Mouse (Mus musculus) frontal cortex, postnatal 10 days (tissue): Measurements from ENCODE around the gene St6galnac3.

Experiments used
- DNase-seq, 2 experiments: peaks; one replicate each; pipeline ENCODE4 v3.0.0; 2022; ENCODE audit warnings: low spot score in 2 of 2, mixed read lengths in 1 of 2

St6galnac3 gene

DNA sequence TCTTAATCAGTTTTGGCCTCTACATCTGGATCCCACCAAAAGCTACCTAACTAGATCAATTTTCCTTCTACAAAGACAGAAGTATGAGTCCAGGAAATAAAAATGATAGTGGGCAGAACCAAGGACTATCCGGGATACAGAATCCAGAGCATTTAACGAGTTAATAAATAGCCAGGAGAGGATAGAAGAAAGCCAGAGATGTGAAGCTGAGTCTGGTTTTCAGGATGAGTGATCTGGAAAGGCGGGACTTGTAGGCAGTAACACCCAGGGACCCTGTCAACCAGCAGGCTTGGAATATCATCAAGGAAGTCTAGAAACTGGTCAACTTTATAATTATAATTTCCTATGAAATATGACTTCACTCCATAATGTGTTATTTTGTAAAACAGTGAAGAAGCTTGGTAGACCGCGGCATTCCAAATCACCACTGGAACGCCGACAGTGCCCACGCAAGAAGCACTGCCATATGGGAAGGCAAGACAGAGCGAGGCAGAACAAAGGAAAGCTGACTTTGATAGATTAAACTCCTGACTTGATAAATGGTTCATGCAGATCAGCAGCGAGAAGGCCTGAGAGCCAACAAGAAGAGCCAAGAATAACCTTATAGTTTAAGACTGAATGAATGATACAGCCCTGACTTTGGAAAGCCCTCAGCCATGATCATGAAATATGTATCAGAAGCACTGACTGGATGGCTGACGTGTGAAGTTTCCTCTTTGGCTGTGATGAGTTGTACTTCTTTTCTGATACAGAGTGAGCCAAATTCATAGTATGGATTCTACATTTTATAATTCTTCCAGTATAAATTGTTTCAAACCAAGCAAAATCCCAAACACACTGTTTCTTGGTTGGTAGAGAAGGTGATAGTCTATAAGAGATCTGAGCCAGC lies 252.1 kb downstream of the St6galnac3 start:
- DNase-seq = no peak

GRCm38 (mm10) chr3:153463849-153464248 lies 261.1 kb downstream of the St6galnac3 start:
- no peak for DNase-seq

DNA sequence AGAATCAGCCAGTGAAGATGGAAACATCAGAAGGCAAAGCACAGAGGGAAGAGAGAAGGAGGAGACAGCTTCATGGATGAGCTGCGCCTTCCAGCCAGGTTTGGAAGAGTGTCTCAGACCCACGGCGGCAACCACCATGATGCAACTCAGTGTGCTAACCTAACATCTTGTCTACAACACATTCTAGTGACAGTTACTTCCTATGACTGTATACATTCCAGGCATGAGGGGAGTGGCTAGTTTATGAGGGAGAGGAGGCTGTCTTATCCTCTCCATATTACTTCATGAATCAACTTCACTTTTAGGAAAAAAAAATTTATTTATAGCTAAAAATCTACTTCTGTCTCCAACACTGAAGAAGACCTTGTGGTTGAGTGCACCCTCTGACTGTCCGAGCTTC lies 264.8 kb downstream of the St6galnac3 start:
- no peak for DNase-seq

GRCm38 (mm10) chr3:153458593-153458992 lies 266.4 kb downstream of the St6galnac3 start:
- DNase-seq = no peak

DNA sequence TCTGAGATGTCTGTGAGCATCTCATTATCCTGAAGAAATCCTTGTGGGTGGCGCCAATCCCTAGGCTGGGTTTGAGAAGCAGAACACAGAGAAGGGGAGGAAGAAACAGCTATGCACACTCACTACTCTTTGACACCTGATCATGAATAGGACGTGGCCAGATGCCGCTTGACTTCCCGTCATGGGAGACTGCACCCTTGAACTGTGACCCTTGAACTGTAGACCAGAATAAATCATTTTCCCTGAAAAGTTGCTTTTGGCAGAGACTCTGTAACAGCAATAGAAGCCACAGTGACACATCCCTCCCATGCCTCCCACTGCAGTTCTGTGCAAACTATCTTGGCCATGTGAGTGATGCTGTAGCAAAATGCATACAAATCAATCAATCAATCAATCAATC lies 267.3 kb downstream of the St6galnac3 start:
- no peak for DNase-seq

- no peak for DNase-seq
These were observed 267.8 kb downstream of the St6galnac3 start for GRCm38 (mm10) chr3:153457203-153457602.

DNA sequence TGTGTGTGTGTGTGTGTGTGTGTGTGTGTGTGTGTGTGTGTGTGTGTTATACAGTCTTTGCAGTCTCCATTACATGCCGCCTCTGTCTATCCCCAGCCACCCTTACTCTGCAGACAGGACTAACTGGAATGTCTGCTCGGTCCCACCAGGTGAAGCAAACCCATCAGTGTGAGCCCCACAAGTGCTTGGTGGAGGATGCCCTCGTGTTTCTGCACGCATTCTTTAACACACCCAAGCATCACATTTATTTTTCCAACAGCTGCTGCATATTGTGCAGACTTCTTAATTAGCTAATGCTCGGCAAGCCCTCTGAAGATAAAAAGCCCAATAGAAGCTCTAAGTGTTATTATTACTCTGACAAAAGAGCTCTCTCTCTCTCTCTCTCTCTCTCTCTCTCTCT lies 268.7 kb downstream of the St6galnac3 start:
- DNase-seq = no peak

DNA sequence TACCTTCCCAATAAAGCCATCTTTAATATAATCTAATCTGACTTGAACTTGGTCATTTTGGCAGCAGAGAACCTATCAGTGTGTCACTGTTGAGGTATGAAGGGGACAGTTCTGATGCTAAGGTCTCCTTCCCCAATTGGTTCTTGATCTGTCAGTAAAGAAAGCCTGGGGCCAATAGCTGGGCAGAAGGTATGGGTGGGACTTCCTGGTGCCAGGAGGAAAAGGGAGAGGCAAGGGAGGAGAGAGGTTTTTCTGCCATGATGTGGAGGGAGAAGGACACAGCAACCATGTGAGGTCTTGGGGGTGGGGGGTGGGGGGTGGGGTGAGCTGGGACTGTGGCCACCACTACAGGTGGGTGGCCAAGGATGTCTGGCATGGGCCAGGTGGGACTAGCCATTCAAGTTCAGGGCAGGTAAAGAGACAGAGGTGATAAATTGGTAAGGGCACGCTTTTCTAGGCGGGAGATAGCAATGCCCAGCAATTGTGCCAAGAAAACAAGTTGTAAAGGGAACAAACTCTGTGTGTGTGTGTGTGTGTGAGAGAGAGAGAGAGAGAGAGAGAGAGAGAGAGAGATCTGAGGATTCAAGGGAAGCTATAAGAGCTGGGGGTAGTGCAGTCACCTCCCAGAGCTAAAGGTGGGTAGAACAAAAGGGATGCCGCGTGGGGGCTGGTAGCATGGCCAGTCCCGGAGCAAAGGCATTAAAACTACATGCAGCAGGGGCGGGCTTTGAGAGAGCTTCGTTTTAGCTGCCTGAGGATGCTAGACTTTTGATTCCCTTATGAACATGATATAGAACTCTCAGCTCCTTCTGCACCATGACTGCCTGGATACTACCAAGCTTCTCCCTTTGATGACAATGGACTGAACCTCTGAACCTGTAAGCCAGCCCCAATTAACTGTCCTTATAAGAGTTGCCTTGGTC lies 271.6 kb downstream of the St6galnac3 start:
- DNase-seq = no peak

DNA sequence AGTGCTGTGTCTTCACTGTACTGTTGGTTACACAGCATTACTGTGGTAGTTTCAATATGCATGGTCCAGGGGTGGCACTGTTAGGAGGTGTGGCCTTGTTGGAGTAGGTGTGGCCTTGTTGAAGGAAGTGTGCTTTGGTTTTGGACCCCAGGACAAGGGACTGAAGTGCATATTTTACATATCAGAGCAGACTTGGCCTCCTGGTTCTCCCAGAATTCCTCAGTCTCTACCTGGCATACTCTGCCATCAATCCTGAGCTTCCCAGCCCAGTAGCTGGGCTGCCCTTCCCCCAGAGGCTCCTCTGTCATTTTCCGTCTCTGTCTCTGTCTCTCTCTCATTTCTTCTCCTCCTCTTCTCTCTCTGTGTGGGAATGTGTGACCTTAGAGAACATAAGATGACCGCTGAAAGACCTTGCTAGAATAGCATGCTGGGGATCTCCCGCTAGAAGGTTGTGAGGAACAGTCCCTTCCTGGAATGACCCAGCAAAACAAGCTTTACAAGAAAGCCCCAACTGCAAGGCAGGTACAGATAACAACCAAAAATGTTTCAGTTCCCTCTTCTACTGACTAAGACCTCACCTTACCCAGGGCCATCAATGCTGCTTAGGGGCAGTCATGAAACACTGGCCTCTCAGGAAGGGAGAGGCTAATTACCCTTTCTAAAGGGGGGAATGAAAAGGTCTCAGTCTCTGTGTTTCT lies 272.5 kb downstream of the St6galnac3 start:
- DNase-seq = no peak

- DNase-seq = no peak
These were observed 283.6 kb downstream of the St6galnac3 start for GRCm38 (mm10) chr3:153441329-153441728.

DNA sequence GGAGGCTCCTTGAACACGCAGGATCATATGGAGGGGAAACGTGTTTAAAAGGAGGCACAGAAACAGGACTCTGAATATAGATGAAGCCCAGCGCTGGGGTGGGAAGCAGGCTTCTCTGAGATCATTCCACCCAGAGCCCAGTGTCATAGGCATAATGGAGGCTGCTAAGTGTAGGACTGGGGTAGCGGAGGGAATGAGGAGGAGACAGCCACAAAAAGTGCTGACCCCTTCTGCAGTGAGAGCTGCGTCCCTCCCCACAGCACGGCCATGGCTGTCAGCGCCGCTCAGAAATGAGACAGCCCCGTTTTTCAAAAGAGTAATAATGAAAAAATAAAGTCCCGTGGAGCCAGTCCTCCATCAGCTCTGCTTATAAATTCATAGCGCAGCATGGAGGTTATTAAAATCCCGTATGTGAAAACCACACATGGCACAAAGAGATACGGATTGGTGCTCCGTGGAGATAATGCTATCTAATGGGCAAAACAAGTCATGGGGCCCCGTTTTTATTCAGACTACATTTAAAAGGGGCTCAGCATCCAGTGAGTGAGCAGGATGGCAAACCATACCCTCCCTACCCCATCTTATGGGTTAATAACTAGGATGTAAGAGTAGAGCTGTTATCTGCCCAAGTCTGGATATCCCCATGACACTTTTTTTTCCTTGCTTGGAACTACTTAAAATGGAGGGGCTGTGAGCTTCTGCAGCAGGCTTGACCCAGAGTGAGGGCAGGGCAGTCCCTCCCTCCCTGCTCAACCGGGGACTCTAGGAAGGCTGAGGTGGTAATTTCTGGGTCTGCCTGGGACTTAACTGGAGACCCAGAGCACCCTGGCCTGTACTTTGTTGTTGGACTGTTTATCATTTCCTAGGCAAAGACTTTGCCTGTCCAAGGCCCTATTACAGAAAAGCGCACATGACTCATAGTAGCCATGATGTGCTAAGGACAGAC lies 288.6 kb downstream of the St6galnac3 start:
- DNase-seq = no peak

- no peak for DNase-seq
These were observed 292.0 kb downstream of the St6galnac3 start for GRCm38 (mm10) chr3:153433010-153433409.

DNA sequence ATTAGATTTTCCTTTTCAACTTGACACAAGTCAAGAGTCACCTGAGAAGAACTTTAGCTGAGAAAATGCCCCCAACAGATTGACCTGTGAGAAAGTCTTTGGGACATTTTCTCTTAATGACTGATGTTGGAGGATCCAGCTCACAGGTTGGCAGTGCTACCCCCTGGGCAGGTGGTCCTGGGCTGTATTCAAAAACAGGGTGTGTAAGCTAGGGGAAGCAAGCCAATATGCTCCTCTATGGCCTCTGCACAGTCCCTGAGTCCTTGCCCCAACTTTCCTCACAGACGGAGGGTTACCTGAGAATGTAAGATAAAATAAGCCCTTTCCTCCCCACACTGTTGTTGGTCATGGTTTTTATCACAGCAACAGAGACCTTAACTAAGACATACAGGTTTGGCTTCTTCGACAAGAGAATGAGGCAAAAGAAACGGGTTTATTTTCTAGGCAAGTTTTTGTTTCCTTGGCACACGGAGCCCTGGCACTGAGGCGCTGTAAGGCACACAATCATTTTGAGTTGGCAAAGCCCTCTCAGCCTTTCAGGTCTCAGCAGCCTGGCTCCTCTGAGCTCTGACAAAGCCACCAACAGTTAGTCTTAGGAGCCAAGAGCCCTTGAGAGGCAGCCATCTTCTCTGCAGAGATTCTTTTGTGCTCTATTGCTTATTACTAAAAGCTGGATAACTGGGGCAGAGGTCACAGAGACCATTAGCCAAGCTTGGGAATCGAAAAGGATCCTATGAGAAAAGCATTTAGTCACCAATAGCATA lies 292.7 kb downstream of the St6galnac3 start:
- no peak for DNase-seq

GRCm38 (mm10) chr3:153429840-153430239 lies 295.1 kb downstream of the St6galnac3 start:
- DNase-seq = no peak

- no peak for DNase-seq
These were observed 303.1 kb downstream of the St6galnac3 start for GRCm38 (mm10) chr3:153421918-153422290.

GRCm38 (mm10) chr3:153421060-153421917 lies 303.7 kb downstream of the St6galnac3 start:
- no peak for DNase-seq

DNA sequence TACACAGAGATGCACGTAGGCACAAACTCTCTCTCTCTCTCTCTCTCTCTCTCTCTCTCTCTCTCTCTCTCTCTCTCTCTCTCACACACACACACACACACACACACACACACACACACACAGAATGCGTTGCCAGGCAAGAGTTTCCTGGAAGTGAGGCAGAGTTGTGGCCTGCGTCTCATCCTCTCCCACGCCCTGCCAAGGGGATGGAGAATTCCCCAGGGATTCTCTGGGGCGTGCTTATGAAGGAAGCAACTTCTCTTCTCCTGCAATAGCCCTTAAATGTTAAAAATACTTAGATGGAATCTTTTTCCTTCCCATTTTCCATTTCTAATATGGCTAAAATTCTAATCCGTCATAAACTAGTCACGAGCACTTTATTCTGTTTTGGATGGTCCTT lies 305.6 kb downstream of the St6galnac3 start:
- DNase-seq = no peak

DNA sequence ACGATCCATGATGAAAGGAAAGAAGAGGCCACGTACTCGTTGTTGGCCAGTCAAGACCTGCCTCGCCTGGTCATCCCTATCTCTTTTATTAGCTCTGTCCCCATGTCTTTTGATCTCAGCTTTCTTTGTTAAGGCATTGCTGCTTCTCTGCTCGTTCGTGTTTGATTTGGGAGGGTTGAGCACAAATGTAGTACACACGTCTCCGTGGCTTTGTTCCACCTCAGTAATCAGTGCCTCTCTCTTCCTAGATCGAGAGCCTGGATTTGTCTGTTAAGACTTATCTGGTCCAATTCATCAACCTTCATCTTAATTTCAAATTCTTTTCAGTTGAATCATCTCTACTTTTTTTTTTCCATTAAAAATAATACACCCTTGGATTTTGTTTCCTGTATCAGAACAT lies 308.0 kb downstream of the St6galnac3 start:
- DNase-seq = no peak

- no peak for DNase-seq
These were observed 308.6 kb downstream of the St6galnac3 start for GRCm38 (mm10) chr3:153416383-153416782.
